Mouse (Mus musculus): ENCODE measurements around the gene Hemk1. TPM values are rescaled to one million over a fixed set of nuclear protein-coding genes. Genes with fewer than 3 reads are reported as not detected.

Hemk1 gene
- polyA plus RNA-seq, 1 experiment from 2014 or later: 5.9 TPM

GRCm38 (mm10) chr9:107298876-107299275, 39.3 kb downstream of the Hemk1 start:
- H3K9me3 ChIP-seq (ENCODE audit: control insufficient read depth): no peaks in the 10 kb centered on the region
- H3K9ac ChIP-seq (ENCODE audit: low read depth, low read length): no peak overlapping the region
- H3K4me3 ChIP-seq (ENCODE audit: low read depth, low read length): peak overlapping the region; percentile 25
- peak overlapping the region; percentile 50; the same call in 1 of the 2 replicates for H3K27ac ChIP-seq (ENCODE audit: low read depth, low read length)
- peaks cover 6% of the 10 kb centered on the region; the same call in 1 of the 2 replicates for H3K4me1 ChIP-seq (replicated peaks; ENCODE audit: control insufficient read depth, insufficient read depth, low read length)
- no peaks in the 10 kb centered on the region for H3K27me3 ChIP-seq (replicated peaks; ENCODE audit: control insufficient read depth, insufficient read depth, low read length)
- peaks cover 33% of the 10 kb centered on the region for H3K36me3 ChIP-seq (ENCODE audit: control insufficient read depth, insufficient read depth)
- 0 out of 2 replicates have a peak, but pooled peaks have one; percentile 17 for TF ChIP-seq CTCF (IDR thresholded peaks at IDR 0.05; ENCODE audit: low read depth)
- WGBS: 42% methylated on average over 6 of the region's 6 CpGs
- peak overlapping the region; percentile 73 for H3K4me2 ChIP-seq (replicated peaks; ENCODE audit: low read depth)
- ATAC-seq: no peak

DNA sequence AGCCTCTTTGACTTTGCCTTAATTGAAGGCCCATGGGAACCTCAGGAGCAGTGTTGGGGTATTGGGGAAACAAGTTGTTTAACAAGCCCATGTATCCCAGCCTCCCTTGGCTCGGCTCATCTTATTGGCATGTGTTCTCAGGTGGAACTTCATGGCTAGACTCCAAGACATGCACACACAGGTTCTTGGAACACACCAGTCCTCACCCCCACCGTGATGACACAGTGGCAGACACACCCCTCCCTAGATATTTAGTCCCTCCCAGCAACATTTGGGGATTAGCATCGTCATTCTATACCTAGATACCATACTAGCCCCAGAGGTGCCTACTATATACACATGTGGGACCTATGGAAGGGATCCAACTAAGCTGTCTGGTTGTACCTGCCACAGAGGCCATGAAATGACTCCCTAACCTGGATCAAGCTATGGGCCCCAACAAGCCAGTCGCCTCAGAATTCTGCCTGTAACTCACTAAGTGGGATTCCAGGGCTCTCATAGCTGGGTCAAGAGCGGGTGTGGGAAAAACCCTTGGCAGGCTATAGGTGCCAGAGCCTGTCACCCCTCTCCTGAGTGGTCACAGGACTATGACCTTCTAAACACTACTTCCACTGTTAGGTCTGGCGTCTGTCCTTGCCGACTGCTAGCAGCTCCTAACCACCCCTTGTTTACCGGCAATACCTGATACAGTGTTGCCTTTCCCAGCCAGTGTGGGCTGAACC, 39.9 kb downstream of the Hemk1 start:
- WGBS: 45% methylated on average over 8 of the region's 8 CpGs
- Histone ChIP-seq H3K27me3 (replicated peaks; ENCODE audit: control insufficient read depth, insufficient read depth, low read length) (no peaks in the 10 kb centered on the region), H3K27ac (ENCODE audit: low read depth, low read length) (peak overlapping the region; percentile 50), H3K36me3 (ENCODE audit: control insufficient read depth, insufficient read depth) (peaks cover 30% of the 10 kb centered on the region), H3K4me2 (replicated peaks; ENCODE audit: low read depth) (peak overlapping the region; percentile 73), H3K4me3 (ENCODE audit: low read depth, low read length) (peak overlapping the region; percentile 51), H3K9ac (ENCODE audit: low read depth, low read length) (no peak overlapping the region), H3K4me1 (replicated peaks; ENCODE audit: control insufficient read depth, insufficient read depth, low read length) (peaks cover 6% of the 10 kb centered on the region; the same call in 1 of the 2 replicates), H3K9me3 (ENCODE audit: control insufficient read depth) (no peaks in the 10 kb centered on the region)
- TF ChIP-seq CTCF (IDR thresholded peaks at IDR 0.05; ENCODE audit: low read depth): no peak
- no peak for ATAC-seq

DNA sequence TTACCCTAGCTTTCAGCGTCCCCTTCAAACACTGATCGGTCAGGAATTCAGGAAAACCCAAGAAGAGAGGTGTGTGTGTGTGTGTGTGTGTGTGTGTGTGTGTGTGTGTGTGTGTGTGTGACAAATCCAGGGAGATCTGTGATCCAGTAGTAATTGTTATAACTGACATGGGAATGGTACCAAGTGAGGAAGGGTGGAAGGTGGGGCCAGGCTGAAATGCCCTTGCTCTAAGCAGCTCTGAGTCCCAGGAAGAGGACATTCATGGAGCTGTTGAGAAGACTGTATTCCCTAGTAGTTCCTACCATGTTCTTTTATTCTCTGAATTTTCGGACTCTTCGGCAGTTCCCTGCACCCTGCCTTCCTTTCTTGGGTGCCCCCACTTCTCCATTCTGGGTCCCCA, 40.5 kb downstream of the Hemk1 start:
- TF ChIP-seq CTCF (IDR thresholded peaks at IDR 0.05; ENCODE audit: low read depth): no peak
- Histone ChIP-seq H3K4me1 (replicated peaks; ENCODE audit: control insufficient read depth, insufficient read depth, low read length) (peaks cover 6% of the 10 kb centered on the region; the same call in 1 of the 2 replicates), H3K9me3 (ENCODE audit: control insufficient read depth) (no peaks in the 10 kb centered on the region), H3K27me3 (replicated peaks; ENCODE audit: control insufficient read depth, insufficient read depth, low read length) (no peaks in the 10 kb centered on the region), H3K4me3 (ENCODE audit: low read depth, low read length) (peak overlapping the region; percentile 51), H3K9ac (ENCODE audit: low read depth, low read length) (peak overlapping the region; percentile 61; the same call in 1 of the 2 replicates), H3K36me3 (ENCODE audit: control insufficient read depth, insufficient read depth) (peaks cover 24% of the 10 kb centered on the region), H3K27ac (ENCODE audit: low read depth, low read length) (peak overlapping the region; percentile 71), H3K4me2 (replicated peaks; ENCODE audit: low read depth) (peak overlapping the region; percentile 73)
- whole genome bisulfite sequencing: 61% methylated on average over 4 of the region's 4 CpGs
- no peak for ATAC-seq

DNA sequence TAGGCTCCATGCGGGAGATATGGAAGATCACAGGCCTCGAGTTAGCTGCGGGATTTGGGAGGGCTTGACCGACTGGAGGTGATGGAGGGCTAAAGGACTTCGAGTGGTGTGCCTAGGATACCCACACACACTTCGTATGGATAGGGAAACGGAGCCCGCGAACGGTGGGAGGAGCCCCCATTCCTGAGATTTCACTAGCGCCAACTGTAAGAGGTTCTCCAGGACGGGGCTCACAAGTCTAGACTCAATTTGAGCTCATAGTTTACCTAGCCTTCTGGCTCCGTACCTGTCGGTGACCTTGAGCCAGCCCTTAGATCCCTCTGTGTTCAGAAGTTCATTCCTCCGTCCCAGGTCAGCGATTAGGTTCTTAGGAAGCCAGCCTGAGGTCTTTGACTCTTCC, 41.1 kb downstream of the Hemk1 start:
- no peak; the same call in 1 of the 2 replicates for ATAC-seq
- WGBS: 1% methylated on average over 16 of the region's 16 CpGs

GRCm38 (mm10) chr9:107296501-107296965, 41.6 kb downstream of the Hemk1 start:
- Histone ChIP-seq H3K9ac (ENCODE audit: low read depth, low read length) (peak overlapping the region; percentile 61), H3K36me3 (ENCODE audit: control insufficient read depth, insufficient read depth) (peaks cover 18% of the 10 kb centered on the region), H3K4me2 (replicated peaks; ENCODE audit: low read depth) (peak overlapping the region; percentile 73), H3K27ac (ENCODE audit: low read depth, low read length) (peak overlapping the region; percentile 71), H3K27me3 (replicated peaks; ENCODE audit: control insufficient read depth, insufficient read depth, low read length) (no peaks in the 10 kb centered on the region), H3K4me3 (ENCODE audit: low read depth, low read length) (peak overlapping the region; percentile 51), H3K4me1 (replicated peaks; ENCODE audit: control insufficient read depth, insufficient read depth, low read length) (peaks cover 6% of the 10 kb centered on the region; the same call in 1 of the 2 replicates), H3K9me3 (ENCODE audit: control insufficient read depth) (no peaks in the 10 kb centered on the region)
- WGBS: 0% methylated on average over 31 of the region's 31 CpGs
- TF ChIP-seq CTCF (IDR thresholded peaks at IDR 0.05; ENCODE audit: low read depth): no peak
- peak; percentile 93 for ATAC-seq

More for the DNA sequence above, 41.1 kb downstream of the Hemk1 start:
- Histone ChIP-seq H3K27me3 (replicated peaks; ENCODE audit: control insufficient read depth, insufficient read depth, low read length) (no peaks in the 10 kb centered on the region), H3K27ac (ENCODE audit: low read depth, low read length) (peak overlapping the region; percentile 71), H3K36me3 (ENCODE audit: control insufficient read depth, insufficient read depth) (peaks cover 22% of the 10 kb centered on the region), H3K4me2 (replicated peaks; ENCODE audit: low read depth) (peak overlapping the region; percentile 73), H3K4me3 (ENCODE audit: low read depth, low read length) (peak overlapping the region; percentile 51), H3K4me1 (replicated peaks; ENCODE audit: control insufficient read depth, insufficient read depth, low read length) (peaks cover 6% of the 10 kb centered on the region; the same call in 1 of the 2 replicates), H3K9me3 (ENCODE audit: control insufficient read depth) (no peaks in the 10 kb centered on the region), H3K9ac (ENCODE audit: low read depth, low read length) (peak overlapping the region; percentile 61)
- TF ChIP-seq CTCF (IDR thresholded peaks at IDR 0.05; ENCODE audit: low read depth): no peak

DNA sequence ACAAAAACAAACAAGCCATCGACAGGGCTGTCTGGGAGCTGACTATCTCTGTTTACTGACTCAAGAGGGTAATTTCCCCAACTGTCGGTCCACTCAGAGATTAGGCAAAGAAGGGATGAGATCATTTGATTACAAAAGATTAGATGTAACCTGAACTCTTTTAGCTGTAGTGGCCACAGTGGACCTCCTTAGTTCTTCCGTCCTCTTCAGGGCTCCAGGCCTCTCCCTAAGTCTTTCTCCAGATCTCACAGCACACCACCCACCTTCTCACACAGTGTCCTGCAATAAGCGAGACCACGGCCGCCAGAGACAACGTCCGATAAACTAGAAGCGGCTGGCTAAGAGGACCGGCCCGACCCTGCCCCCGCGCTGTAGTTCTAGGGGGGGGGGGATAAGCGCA, 42.1 kb downstream of the Hemk1 start:
- peak overlapping the region; percentile 51 for H3K4me3 ChIP-seq (ENCODE audit: low read depth, low read length)
- under 1% methylated on average over 14 of the region's 14 CpGs for WGBS
- peak overlapping the region; percentile 73 for H3K4me2 ChIP-seq (replicated peaks; ENCODE audit: low read depth)
- H3K4me1 ChIP-seq (replicated peaks; ENCODE audit: control insufficient read depth, insufficient read depth, low read length): peaks cover 6% of the 10 kb centered on the region; the same call in 1 of the 2 replicates
- ATAC-seq: peak; percentile 19
- peaks cover 13% of the 10 kb centered on the region; the same call in 1 of the 2 replicates for H3K36me3 ChIP-seq (ENCODE audit: control insufficient read depth, insufficient read depth)
- peak overlapping the region; percentile 71 for H3K27ac ChIP-seq (ENCODE audit: low read depth, low read length)
- TF ChIP-seq CTCF (IDR thresholded peaks at IDR 0.05; ENCODE audit: low read depth): no peak
- H3K9ac ChIP-seq (ENCODE audit: low read depth, low read length): peak overlapping the region; percentile 61; the same call in 1 of the 2 replicates
- H3K9me3 ChIP-seq (ENCODE audit: control insufficient read depth): no peaks in the 10 kb centered on the region
- H3K27me3 ChIP-seq (replicated peaks; ENCODE audit: control insufficient read depth, insufficient read depth, low read length): no peaks in the 10 kb centered on the region
